Mouse (Mus musculus): Measurements from ENCODE around the gene Pmf1. TPM values are rescaled to one million over a fixed set of nuclear protein-coding genes. Genes with fewer than 3 reads are reported as not detected.

The Pmf1 gene
- polyA plus RNA-seq, 1 experiment = 117 TPM

DNA sequence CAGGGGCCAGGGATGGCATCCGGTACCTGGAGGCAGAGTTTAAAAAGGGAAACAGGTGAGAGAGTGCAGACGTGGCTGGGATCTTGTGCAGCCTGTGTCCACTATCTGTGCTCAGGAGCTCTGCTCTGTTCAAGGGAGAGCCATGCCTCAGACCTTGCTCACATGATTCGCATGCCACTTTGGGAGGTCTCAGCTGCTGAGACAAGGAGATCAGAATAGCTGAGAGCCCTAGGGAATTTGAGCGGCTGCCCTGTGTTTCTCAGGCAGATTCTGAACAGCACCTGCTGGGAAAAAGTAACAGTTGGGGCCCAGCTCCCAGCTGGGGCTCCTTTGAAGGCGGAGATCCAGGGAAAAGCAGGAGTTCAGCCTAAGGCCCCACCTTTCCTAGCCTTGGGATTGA lies 50.5 kb downstream of the Pmf1 start:
- Histone ChIP-seq H3K79me3 (ENCODE audit: low read depth) (no peaks in the 10 kb centered on the region), H3K27me3 (ENCODE audit: control insufficient read depth, insufficient read depth, insufficient read length) (no peaks in the 10 kb centered on the region), H3K79me2 (ENCODE audit: control insufficient read depth, insufficient read depth) (no peaks in the 10 kb centered on the region), H3K36me3 (ENCODE audit: control insufficient read depth, insufficient read depth) (peaks cover 77% of the 10 kb centered on the region), H3K4me3 (ENCODE audit: insufficient read depth, poor library complexity, severe bottlenecking) (no peak overlapping the region), H3ac (ENCODE audit: control insufficient read depth, insufficient read length, low read depth) (no peak overlapping the region)
- TF ChIP-seq MYOD1 (IDR thresholded peaks at IDR 0.05; ENCODE audit: control insufficient read depth, insufficient read length, low read depth) = no peak
- no peak for TF ChIP-seq CTCF (IDR thresholded peaks at IDR 0.05; ENCODE audit: control insufficient read depth, insufficient read depth, insufficient read length)
- no peak for TF ChIP-seq FOSL1 (IDR thresholded peaks at IDR 0.05; ENCODE audit: insufficient read depth, low read length, poor library complexity, severe bottlenecking)
- TF ChIP-seq USF1 (IDR thresholded peaks at IDR 0.05; ENCODE audit: low read depth) = no peak

- H3K27me3 ChIP-seq (ENCODE audit: control insufficient read depth, insufficient read depth, insufficient read length) = no peaks in the 10 kb centered on the region
- H3K79me3 ChIP-seq (ENCODE audit: low read depth) = no peaks in the 10 kb centered on the region
- H3K79me2 ChIP-seq (ENCODE audit: control insufficient read depth, insufficient read depth) = no peaks in the 10 kb centered on the region
- H3ac ChIP-seq (ENCODE audit: control insufficient read depth, insufficient read length, low read depth) = no peak overlapping the region
- no peak overlapping the region for H3K4me3 ChIP-seq (ENCODE audit: insufficient read depth, poor library complexity, severe bottlenecking)
- H3K36me3 ChIP-seq (ENCODE audit: control insufficient read depth, insufficient read depth) = peaks cover 94% of the 10 kb centered on the region
- TF ChIP-seq MYOG (IDR thresholded peaks at IDR 0.05; ENCODE audit: control insufficient read depth, extremely low read depth, insufficient read length) = no peak
- no peak for TF ChIP-seq MYOD1 (IDR thresholded peaks at IDR 0.05; ENCODE audit: control insufficient read depth, insufficient read length, low read depth)
- no peak for TF ChIP-seq FOSL1 (IDR thresholded peaks at IDR 0.05; ENCODE audit: insufficient read depth, low read length, poor library complexity, severe bottlenecking)
- no peak for TF ChIP-seq CEBPB (IDR thresholded peaks at IDR 0.05; ENCODE audit: low read depth)
These were observed 55.5 kb downstream of the Pmf1 start for GRCm38 (mm10) chr3:88354396-88355165.

GRCm38 (mm10) chr3:88352907-88353306 lies 57.2 kb downstream of the Pmf1 start:
- Histone ChIP-seq H3K79me2 (ENCODE audit: control insufficient read depth, insufficient read depth) (no peaks in the 10 kb centered on the region), H3ac (ENCODE audit: control insufficient read depth, insufficient read length, low read depth) (no peak overlapping the region), H3K27me3 (ENCODE audit: control insufficient read depth, insufficient read depth, insufficient read length) (no peaks in the 10 kb centered on the region), H3K36me3 (ENCODE audit: control insufficient read depth, insufficient read depth) (peaks cover 95% of the 10 kb centered on the region), H3K79me3 (ENCODE audit: low read depth) (no peaks in the 10 kb centered on the region), H3K4me3 (ENCODE audit: insufficient read depth, poor library complexity, severe bottlenecking) (no peak overlapping the region)
- no peak for TF ChIP-seq CTCF (IDR thresholded peaks at IDR 0.05; ENCODE audit: control insufficient read depth, insufficient read depth, insufficient read length)
- no peak for TF ChIP-seq MAX (IDR thresholded peaks at IDR 0.05)
- TF ChIP-seq CEBPB (IDR thresholded peaks at IDR 0.05; ENCODE audit: low read depth) = no peak
- TF ChIP-seq USF1 (IDR thresholded peaks at IDR 0.05; ENCODE audit: low read depth) = no peak
- TF ChIP-seq MYOD1 (IDR thresholded peaks at IDR 0.05; ENCODE audit: control insufficient read depth, insufficient read length, low read depth) = no peak
- TF ChIP-seq MYOG (IDR thresholded peaks at IDR 0.05; ENCODE audit: control insufficient read depth, extremely low read depth, insufficient read length) = no peak
- TF ChIP-seq FOSL1 (IDR thresholded peaks at IDR 0.05; ENCODE audit: insufficient read depth, low read length, poor library complexity, severe bottlenecking) = no peak

- H3K36me3 ChIP-seq (ENCODE audit: control insufficient read depth, insufficient read depth) = peaks cover 96% of the 10 kb centered on the region
- H3K27me3 ChIP-seq (ENCODE audit: control insufficient read depth, insufficient read depth, insufficient read length) = no peaks in the 10 kb centered on the region
These were observed 59.4 kb downstream of the Pmf1 start for GRCm38 (mm10) chr3:88350732-88351131.

More at GRCm38 (mm10) chr3:88350732-88351131, 59.4 kb downstream of the Pmf1 start:
- Histone ChIP-seq H3ac (ENCODE audit: control insufficient read depth, insufficient read length, low read depth) (no peak overlapping the region), H3K4me3 (ENCODE audit: insufficient read depth, poor library complexity, severe bottlenecking) (no peak overlapping the region), H3K79me2 (ENCODE audit: control insufficient read depth, insufficient read depth) (no peaks in the 10 kb centered on the region), H3K79me3 (ENCODE audit: low read depth) (no peaks in the 10 kb centered on the region)
- no peak for TF ChIP-seq CEBPB (IDR thresholded peaks at IDR 0.05; ENCODE audit: low read depth)
- TF ChIP-seq MYOG (IDR thresholded peaks at IDR 0.05; ENCODE audit: control insufficient read depth, extremely low read depth, insufficient read length) = no peak
- TF ChIP-seq USF1 (IDR thresholded peaks at IDR 0.05; ENCODE audit: low read depth) = no peak
- no peak for TF ChIP-seq FOSL1 (IDR thresholded peaks at IDR 0.05; ENCODE audit: insufficient read depth, low read length, poor library complexity, severe bottlenecking)
- no peak for TF ChIP-seq MYOD1 (IDR thresholded peaks at IDR 0.05; ENCODE audit: control insufficient read depth, insufficient read length, low read depth)
- no peak for TF ChIP-seq MAX (IDR thresholded peaks at IDR 0.05)
- no peak for TF ChIP-seq CTCF (IDR thresholded peaks at IDR 0.05; ENCODE audit: control insufficient read depth, insufficient read depth, insufficient read length)

Small RNA genes lying within 50 kb of the gene (microRNA-seq; reads per million reads assigned to microRNA genes)
- not detected for gene Mir7011 (ENCODE audit: borderline microRNAs expressed)

Other genes with a start within 250 kb of the Pmf1 start
- gene Rhbg, start 155.6 kb downstream of the Pmf1 start, polyA plus RNA-seq (2012; fragmentation: generic; extraction: Trizol) = not detected
- not detected for gene Gm38392, start 123.1 kb downstream of the Pmf1 start, polyA plus RNA-seq (2012; fragmentation: generic; extraction: Trizol)
- 2.3 TPM for gene Tsacc, start 113.3 kb downstream of the Pmf1 start, polyA plus RNA-seq (2012; fragmentation: generic; extraction: Trizol)
- 628 TPM for gene Cct3, start 113.2 kb downstream of the Pmf1 start, polyA plus RNA-seq (2012; fragmentation: generic; extraction: Trizol)
- 173 TPM for gene Glmp, start 85.3 kb downstream of the Pmf1 start, polyA plus RNA-seq (2012; fragmentation: generic; extraction: Trizol)
- gene Tmem79, start 74.2 kb downstream of the Pmf1 start, polyA plus RNA-seq (2012; fragmentation: generic; extraction: Trizol) = 2.1 TPM
- 84.5 TPM for gene Smg5, start 74.1 kb downstream of the Pmf1 start, polyA plus RNA-seq (2012; fragmentation: generic; extraction: Trizol)
- gene Paqr6, start 45.7 kb downstream of the Pmf1 start, polyA plus RNA-seq (2012; fragmentation: generic; extraction: Trizol) = 0.02 TPM
- gene Bglap3, start 37.6 kb downstream of the Pmf1 start, polyA plus RNA-seq (2012; fragmentation: generic; extraction: Trizol) = 0.51 TPM
- gene Bglap2, start 31.6 kb downstream of the Pmf1 start, polyA plus RNA-seq (2012; fragmentation: generic; extraction: Trizol) = 4.6 TPM
- gene Bglap, start 25.9 kb downstream of the Pmf1 start, polyA plus RNA-seq (2012; fragmentation: generic; extraction: Trizol) = 1.6 TPM
- 18.5 TPM for gene Slc25a44, start 14.8 kb upstream of the Pmf1 start, polyA plus RNA-seq (2012; fragmentation: generic; extraction: Trizol)
- 0.69 TPM for gene Sema4a, start 50.9 kb upstream of the Pmf1 start, polyA plus RNA-seq (2012; fragmentation: generic; extraction: Trizol)
- 1,441 TPM for gene Lmna, start 99.6 kb upstream of the Pmf1 start, polyA plus RNA-seq (2012; fragmentation: generic; extraction: Trizol)
- 14.9 TPM for gene Mex3a, start 122.1 kb upstream of the Pmf1 start, polyA plus RNA-seq (2012; fragmentation: generic; extraction: Trizol)
- 0.07 TPM for gene Rab25, start 138.0 kb upstream of the Pmf1 start, polyA plus RNA-seq (2012; fragmentation: generic; extraction: Trizol)
- 136 TPM for gene Lamtor2, start 142.7 kb upstream of the Pmf1 start, polyA plus RNA-seq (2012; fragmentation: generic; extraction: Trizol)
- 55.9 TPM for gene Ubqln4, start 143.4 kb upstream of the Pmf1 start, polyA plus RNA-seq (2012; fragmentation: generic; extraction: Trizol)
- gene Ssr2, start 165.5 kb upstream of the Pmf1 start, polyA plus RNA-seq (2012; fragmentation: generic; extraction: Trizol) = 351 TPM
- gene Arhgef2, start 195.6 kb upstream of the Pmf1 start, polyA plus RNA-seq (2012; fragmentation: generic; extraction: Trizol) = 88.3 TPM
- gene Rxfp4, start 242.8 kb upstream of the Pmf1 start, polyA plus RNA-seq (2012; fragmentation: generic; extraction: Trizol) = 0.05 TPM